Mouse (Mus musculus): ENCODE measurements around the gene Gm2115. TPM values are rescaled to one million over a fixed set of nuclear protein-coding genes. Genes with fewer than 3 reads are reported as not detected.

The Gm2115 gene
- polyA plus RNA-seq, 1 experiment from 2014 or later = 0.30 TPM

DNA sequence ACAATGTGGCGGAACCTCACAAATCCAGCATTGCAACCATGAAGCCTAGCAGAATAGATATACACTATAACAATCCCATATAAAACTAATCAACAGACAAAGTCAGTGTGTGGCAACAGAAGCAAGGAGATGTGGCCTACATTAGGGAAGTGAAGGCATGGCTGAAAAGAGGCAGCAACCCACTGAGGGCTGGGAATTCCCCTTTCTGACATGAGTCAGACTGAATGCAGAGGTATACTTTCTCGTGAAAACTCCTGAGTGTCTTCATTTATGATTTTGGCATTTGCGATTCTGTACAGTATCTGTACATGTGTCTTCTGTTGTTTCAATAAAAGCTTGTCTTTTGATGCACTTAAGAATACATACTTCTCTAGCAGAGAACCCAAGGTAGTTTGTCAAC, 62.6 kb downstream of the Gm2115 start:
- H3K4me1 ChIP-seq = peaks cover 3% of the 10 kb centered on the region; the same call in 1 of the 2 replicates
- H3K36me3 ChIP-seq = no peaks in the 10 kb centered on the region
- H3K27me3 ChIP-seq (ENCODE audit: low read depth, poor library complexity, severe bottlenecking) = no peaks in the 10 kb centered on the region
- H3K9me3 ChIP-seq (replicated peaks) = no peaks in the 10 kb centered on the region
- no peak overlapping the region for H3K27ac ChIP-seq (replicated peaks)
- no peak for DNase-seq (ENCODE audit: low spot score)
- H3K4me3 ChIP-seq = no peak overlapping the region
- WGBS = 91% methylated on average over 3 of the region's 3 CpGs

DNA sequence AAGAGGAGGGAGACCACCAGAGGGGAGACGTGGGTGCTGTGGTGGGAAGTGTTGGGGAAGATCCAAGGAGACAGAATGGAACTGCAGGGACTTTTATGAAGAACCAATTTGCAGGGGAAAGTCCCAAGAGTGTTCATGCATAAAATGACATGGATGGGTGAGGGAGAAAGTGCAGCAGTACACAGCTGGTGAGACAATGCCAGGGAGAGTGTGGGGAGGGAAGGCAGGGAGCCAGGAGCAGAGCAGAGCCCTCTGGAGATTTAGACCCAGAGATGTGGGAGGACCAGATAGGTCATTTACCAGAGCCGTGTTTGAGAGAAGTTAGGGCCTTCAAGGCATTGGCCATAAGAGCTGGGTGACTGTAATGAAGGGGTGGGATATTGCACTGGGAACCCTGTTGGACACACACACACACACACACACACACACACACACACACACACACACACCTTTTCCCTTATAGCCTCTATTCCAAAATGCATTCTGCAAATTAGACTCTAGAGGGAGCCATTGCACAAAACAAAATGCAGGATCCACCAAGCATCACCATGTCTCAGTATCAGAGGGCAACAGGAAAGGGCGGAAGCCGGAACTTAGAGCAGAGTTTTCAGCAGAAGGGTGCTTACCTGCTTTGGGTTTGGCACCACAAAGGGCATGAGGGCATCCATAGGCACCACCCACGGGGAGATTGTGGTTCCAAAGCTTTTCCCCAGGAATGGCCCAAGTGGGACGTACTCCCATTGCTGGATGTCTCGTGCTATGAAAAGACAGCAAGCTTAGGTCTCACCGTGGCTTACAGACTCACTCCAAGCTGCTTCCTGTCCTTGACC, 65.5 kb downstream of the Gm2115 start:
- H3K4me1 ChIP-seq = no peaks in the 10 kb centered on the region
- WGBS = 54% methylated on average over 8 of the region's 8 CpGs
- no peaks in the 10 kb centered on the region for H3K9me3 ChIP-seq (replicated peaks)
- H3K27ac ChIP-seq (replicated peaks) = no peak overlapping the region
- peak; percentile 46 for DNase-seq (ENCODE audit: low spot score)
- H3K4me3 ChIP-seq = no peak overlapping the region
- no peaks in the 10 kb centered on the region for H3K27me3 ChIP-seq (ENCODE audit: low read depth, poor library complexity, severe bottlenecking)
- H3K36me3 ChIP-seq = no peaks in the 10 kb centered on the region

DNA sequence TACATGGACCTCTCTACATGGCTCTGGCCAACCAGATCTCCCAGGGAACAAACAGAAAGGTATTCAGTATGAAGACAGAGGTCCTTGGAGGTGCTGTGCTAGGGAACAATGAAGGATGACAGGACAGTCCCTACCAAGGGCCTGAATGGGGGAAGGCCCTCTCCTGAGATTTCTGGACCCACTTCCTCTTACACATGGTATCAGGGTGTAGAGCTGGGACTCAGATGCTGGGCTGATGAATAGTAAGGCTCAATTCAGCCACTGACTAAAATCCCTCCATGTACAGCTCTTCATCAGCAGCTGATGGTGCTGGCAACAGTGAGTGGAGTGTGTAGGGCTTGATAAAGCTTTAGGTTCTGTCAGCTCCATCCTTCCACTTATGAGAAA, 66.2 kb downstream of the Gm2115 start:
- no peaks in the 10 kb centered on the region for H3K9me3 ChIP-seq (replicated peaks)

DNA sequence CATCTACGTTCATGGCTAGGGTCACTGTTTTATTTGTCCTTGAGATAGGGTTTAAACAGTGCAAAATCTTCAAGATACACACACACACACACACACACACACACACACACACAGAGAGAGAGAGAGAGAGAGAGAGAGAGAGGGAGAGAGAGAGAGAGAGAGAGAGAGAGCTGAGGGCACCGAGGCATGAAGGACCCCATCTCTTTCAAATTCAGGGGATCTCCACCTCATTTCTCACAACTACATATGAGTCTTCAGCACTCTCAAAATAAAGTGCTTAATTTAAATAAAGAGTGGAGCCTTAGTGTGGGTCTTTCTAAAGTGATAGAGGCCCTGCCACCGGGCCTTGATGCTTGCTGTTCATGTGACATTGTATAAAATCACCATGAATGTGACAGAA, 67.2 kb downstream of the Gm2115 start:
- 93% methylated on average over 3 of the region's 3 CpGs for WGBS

More for the DNA sequence above, 66.2 kb downstream of the Gm2115 start:
- H3K4me3 ChIP-seq = no peak overlapping the region
- H3K36me3 ChIP-seq = no peaks in the 10 kb centered on the region
- H3K27me3 ChIP-seq (ENCODE audit: low read depth, poor library complexity, severe bottlenecking) = no peaks in the 10 kb centered on the region
- no peak for DNase-seq (ENCODE audit: low spot score)
- no peaks in the 10 kb centered on the region for H3K4me1 ChIP-seq
- H3K27ac ChIP-seq (replicated peaks) = no peak overlapping the region

DNA sequence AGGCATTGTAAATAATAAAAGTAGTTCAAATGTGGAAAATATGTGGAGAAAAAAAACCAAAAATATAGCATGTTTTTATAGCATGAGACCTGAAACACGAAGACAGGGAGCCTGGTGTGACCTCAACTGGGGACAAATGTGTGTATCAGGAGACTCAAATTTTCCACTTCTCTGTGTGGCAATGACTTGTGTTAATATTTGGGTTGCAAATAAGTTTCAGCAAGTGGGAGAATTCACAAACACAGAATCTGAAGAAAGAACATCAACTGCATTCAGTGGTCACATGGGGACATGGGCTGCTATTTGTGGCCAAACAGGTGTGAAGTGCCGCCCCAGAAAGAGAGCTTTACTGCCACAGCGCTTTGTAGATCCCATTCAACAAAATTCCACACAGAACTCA, 67.9 kb downstream of the Gm2115 start:
- Histone ChIP-seq H3K36me3 (no peaks in the 10 kb centered on the region), H3K27me3 (ENCODE audit: low read depth, poor library complexity, severe bottlenecking) (no peaks in the 10 kb centered on the region), H3K27ac (replicated peaks) (no peak overlapping the region), H3K4me1 (no peaks in the 10 kb centered on the region), H3K9me3 (replicated peaks) (no peaks in the 10 kb centered on the region), H3K4me3 (no peak overlapping the region)
- DNase-seq (ENCODE audit: low spot score) = no peak
- WGBS = 87% methylated on average over 3 of the region's 3 CpGs

More for the DNA sequence above, 67.2 kb downstream of the Gm2115 start:
- H3K4me1 ChIP-seq = no peaks in the 10 kb centered on the region
- H3K27me3 ChIP-seq (ENCODE audit: low read depth, poor library complexity, severe bottlenecking) = no peaks in the 10 kb centered on the region
- no peaks in the 10 kb centered on the region for H3K36me3 ChIP-seq
- no peak overlapping the region for H3K27ac ChIP-seq (replicated peaks)
- DNase-seq (ENCODE audit: low spot score) = no peak
- no peaks in the 10 kb centered on the region for H3K9me3 ChIP-seq (replicated peaks)
- H3K4me3 ChIP-seq = no peak overlapping the region

DNA sequence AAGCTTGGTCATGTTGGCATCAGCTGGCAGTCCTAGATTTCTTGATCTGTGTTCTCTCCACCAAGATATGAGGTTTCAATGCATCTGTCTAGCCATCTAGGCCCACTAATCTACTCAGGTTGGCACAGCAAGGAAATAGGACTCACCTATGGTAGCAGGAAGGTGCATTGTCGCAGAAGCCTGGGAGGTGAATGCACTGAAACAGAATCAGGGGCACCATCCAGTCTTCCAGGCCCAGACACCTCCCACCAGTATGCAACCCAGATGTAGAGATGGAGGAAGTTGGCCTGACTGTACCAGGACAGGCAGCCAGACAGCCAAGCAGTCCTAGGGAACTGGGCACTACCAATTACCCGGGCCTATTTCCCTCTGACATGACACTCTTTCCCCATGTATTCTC, 71.9 kb downstream of the Gm2115 start:
- Histone ChIP-seq H3K4me3 (no peak overlapping the region), H3K27ac (replicated peaks) (no peak overlapping the region), H3K9me3 (replicated peaks) (no peaks in the 10 kb centered on the region), H3K4me1 (peaks cover 9% of the 10 kb centered on the region), H3K27me3 (ENCODE audit: low read depth, poor library complexity, severe bottlenecking) (peaks cover 11% of the 10 kb centered on the region), H3K36me3 (no peaks in the 10 kb centered on the region)
- no peak for DNase-seq (ENCODE audit: low spot score)
- 92% methylated on average over 2 of the region's 2 CpGs for WGBS

DNA sequence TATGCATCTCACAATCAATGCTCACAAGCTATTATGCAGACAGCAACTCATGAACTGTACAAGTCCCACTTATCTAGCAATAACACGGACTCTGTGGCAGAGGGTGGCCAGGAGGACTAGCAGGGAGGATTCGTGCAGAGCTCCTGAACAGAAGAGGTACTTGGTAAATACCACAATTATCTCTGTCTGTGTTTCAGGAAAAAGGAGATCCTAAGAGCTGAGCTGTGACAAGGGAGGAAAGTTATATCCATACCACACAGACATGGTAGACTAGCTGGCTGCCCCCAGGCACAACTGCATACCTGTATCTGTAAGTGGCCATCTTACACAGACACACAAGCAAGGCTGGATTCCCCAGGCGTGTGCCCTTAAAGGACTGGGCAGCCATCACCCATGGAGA, 72.6 kb downstream of the Gm2115 start:
- Histone ChIP-seq H3K4me1 (peaks cover 16% of the 10 kb centered on the region), H3K9me3 (replicated peaks) (no peaks in the 10 kb centered on the region), H3K27me3 (ENCODE audit: low read depth, poor library complexity, severe bottlenecking) (peaks cover 11% of the 10 kb centered on the region), H3K36me3 (no peaks in the 10 kb centered on the region), H3K4me3 (no peak overlapping the region), H3K27ac (replicated peaks) (no peak overlapping the region)
- DNase-seq (ENCODE audit: low spot score) = no peak
- 84% methylated on average over 3 of the region's 3 CpGs for WGBS

DNA sequence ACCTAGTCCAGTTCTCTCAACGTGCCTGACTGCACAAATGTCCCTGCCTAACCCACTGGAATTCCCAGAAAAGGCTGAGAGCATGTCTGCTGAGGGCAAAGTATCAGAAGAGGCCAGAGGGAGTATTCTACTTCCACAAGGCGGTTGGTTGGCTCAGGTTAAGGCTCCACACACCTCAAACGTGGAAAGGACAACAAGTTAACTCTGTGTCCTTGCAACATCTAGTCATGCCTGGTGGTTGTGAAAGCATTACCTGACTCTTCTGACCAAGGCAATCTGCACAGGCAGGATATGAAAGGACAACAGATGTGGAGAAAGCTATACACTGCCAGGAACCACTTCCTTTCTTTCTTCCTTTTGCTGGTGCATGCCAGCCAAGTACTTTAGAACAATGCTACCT, 75.7 kb downstream of the Gm2115 start:
- DNase-seq (ENCODE audit: low spot score) = no peak

DNA sequence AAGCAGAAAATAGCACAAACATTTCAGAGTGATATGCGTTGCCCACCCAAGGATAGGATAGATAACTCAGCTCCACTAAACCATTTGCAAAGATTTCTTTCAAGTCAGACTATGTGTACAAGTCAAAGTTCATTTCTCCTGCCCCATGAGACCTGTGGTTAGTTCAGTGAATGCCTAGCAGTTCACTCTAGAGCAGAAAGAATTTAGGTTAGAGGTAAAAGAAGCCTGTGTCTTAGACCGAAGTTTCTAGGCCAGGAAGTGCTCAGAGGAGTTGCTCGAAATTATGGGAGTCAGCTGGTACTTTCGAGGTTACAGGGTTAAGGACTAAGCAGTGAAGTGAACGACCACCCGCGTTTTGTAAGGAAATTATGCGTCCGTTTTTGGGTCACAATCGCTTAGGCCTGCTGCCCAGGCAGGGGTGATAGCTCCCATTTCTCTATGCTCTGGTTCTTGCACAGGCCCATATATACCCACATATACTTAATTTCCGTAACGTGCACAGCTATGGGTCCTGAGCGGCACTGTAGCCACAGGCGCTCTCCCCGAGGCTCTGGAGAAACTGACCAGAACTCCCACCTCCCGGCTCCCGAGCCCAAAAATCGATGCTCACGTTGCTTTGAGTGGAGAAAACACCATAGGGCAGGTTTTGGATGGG, 76.4 kb downstream of the Gm2115 start:
- H3K9me3 ChIP-seq (replicated peaks) = no peaks in the 10 kb centered on the region
- DNase-seq (ENCODE audit: low spot score) = peak; percentile 30
- H3K27ac ChIP-seq (replicated peaks) = peak overlapping the region; percentile 79
- peaks cover 21% of the 10 kb centered on the region for H3K4me1 ChIP-seq
- H3K36me3 ChIP-seq = no peaks in the 10 kb centered on the region
- H3K27me3 ChIP-seq (ENCODE audit: low read depth, poor library complexity, severe bottlenecking) = peaks cover 11% of the 10 kb centered on the region
- H3K4me3 ChIP-seq = peak overlapping the region; percentile 75
- 11% methylated on average over 19 of the region's 19 CpGs for WGBS

More for the DNA sequence above, 75.7 kb downstream of the Gm2115 start:
- H3K36me3 ChIP-seq = no peaks in the 10 kb centered on the region
- peaks cover 21% of the 10 kb centered on the region for H3K4me1 ChIP-seq
- H3K4me3 ChIP-seq = no peak overlapping the region
- peaks cover 11% of the 10 kb centered on the region for H3K27me3 ChIP-seq (ENCODE audit: low read depth, poor library complexity, severe bottlenecking)
- 72% methylated on average over 3 of the region's 3 CpGs for WGBS
- no peak overlapping the region for H3K27ac ChIP-seq (replicated peaks)
- H3K9me3 ChIP-seq (replicated peaks) = no peaks in the 10 kb centered on the region

DNA sequence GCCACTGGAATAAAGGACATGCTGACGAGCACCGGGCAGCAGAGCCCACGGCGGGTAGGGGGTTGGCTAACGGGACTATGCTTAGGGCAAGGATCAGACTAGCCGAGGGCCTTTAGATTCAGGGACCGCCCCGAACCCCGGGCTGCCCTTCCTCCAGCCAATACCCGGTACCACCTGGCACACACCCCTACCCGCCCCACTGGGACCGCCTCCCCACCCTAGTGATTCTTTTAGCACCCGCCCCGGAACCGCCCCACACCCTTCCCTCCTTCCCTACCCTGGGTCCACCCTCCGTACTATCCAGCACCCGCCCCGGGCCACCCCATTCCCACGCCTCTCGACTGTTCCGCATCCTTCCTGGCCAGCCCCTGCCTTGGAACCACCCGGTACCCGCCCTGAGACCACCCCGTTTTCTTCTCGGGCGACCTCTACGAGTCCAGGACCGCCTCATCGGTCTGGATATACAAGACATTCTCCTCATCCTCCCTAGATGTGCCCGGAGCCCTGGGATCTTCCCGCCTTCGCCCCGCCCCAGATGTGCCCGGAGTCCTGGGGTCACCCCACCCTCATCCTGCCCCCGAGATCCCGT, 77.0 kb downstream of the Gm2115 start:
- Histone ChIP-seq H3K4me1 (peaks cover 21% of the 10 kb centered on the region), H3K4me3 (peak overlapping the region; percentile 75), H3K27ac (replicated peaks) (peak overlapping the region; percentile 79), H3K27me3 (ENCODE audit: low read depth, poor library complexity, severe bottlenecking) (peaks cover 11% of the 10 kb centered on the region), H3K9me3 (replicated peaks) (no peaks in the 10 kb centered on the region), H3K36me3 (no peaks in the 10 kb centered on the region)
- peak; percentile 56 for DNase-seq (ENCODE audit: low spot score)
- 1% methylated on average over 36 of the region's 36 CpGs for WGBS

DNA sequence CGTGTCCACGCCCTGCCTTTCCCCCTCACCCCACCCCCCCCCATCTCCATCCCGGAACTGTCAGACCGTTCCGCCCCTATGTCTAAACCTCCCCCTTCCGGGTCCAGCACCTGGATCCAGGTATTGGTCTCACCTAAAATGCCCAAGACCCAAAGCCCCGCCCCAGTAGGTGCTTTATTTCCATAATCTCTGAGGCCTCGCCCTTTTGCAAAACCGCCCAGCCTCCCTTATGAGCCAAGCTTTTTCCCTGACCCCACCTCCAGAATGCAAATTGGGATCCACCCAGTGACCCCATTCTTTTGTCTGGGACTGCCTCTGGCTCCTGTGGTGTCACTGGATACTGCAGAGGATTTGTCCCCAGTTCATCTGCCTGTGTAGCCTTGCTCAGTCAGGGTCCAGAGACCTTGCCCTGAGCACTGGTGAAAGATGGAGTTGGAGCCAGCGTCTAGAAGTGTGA, 77.6 kb downstream of the Gm2115 start, which contains the start of gene Fah:
Gene Fah, minus strand, starts transcription at position 430 of the 457 bp plus-strand sequence.
- 0% methylated on average over 10 of the region's 10 CpGs for WGBS
- Histone ChIP-seq H3K36me3 (no peaks in the 10 kb centered on the region), H3K4me3 (peak within 1 kb of the TSS; percentile 75), H3K9me3 (replicated peaks) (no peaks in the 10 kb centered on the region), H3K27ac (replicated peaks) (peak within 1 kb of the TSS; percentile 79), H3K27me3 (ENCODE audit: low read depth, poor library complexity, severe bottlenecking) (peaks cover 11% of the 10 kb centered on the region), H3K4me1 (peaks cover 21% of the 10 kb centered on the region)
- DNase-seq (ENCODE audit: low spot score) = peak; percentile 62

DNA sequence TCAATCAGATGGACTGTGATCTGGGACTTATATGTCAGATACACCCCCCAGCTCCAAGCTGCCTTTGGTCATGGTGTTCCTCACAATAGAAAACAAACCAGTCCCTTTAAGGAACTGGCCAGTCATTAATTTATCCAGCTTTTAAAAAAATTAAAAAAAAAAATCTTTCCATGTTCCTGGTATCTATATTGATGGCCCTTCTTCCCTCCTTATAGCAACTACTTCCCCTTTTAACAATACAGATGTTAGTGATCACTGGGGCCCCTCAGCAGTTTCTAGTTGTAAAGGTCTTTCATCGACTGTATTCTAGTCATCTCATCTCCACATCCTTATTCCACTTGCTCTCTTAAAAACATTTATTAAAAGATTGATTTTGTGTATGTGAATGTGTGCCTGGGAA, 82.9 kb downstream of the Gm2115 start:
- DNase-seq (ENCODE audit: low spot score) = no peak
- Histone ChIP-seq H3K4me1 (peaks cover 2% of the 10 kb centered on the region), H3K4me3 (no peak overlapping the region), H3K27ac (replicated peaks) (no peak overlapping the region), H3K36me3 (peaks cover 10% of the 10 kb centered on the region; the same call in 1 of the 2 replicates), H3K27me3 (ENCODE audit: low read depth, poor library complexity, severe bottlenecking) (no peaks in the 10 kb centered on the region), H3K9me3 (replicated peaks) (no peaks in the 10 kb centered on the region)
- WGBS = 89% methylated on average over 1 of the region's 1 CpGs

DNA sequence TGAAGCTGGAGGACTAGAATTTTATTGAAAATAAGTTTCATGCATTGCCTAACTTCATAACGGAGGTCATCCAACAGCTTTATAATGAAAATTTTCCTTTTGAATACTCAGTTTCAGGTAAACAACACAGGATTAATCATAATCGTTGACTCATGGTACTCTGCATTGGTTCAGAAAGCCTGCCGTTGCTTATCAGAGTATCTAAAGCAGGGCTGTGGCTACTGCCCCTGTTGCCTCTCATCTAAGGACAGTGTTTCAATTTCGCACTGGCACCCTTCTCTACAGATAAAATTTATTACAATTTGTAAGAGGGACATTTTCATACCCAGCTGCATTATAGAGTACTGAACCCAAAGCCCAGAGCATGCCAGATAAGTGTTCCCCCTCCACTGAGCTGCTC, 83.7 kb downstream of the Gm2115 start:
- Histone ChIP-seq H3K36me3 (peaks cover 17% of the 10 kb centered on the region), H3K4me1 (no peaks in the 10 kb centered on the region), H3K27me3 (ENCODE audit: low read depth, poor library complexity, severe bottlenecking) (no peaks in the 10 kb centered on the region), H3K27ac (replicated peaks) (no peak overlapping the region), H3K4me3 (no peak overlapping the region), H3K9me3 (replicated peaks) (no peaks in the 10 kb centered on the region)
- 89% methylated on average over 4 of the region's 4 CpGs for WGBS
- no peak for DNase-seq (ENCODE audit: low spot score)

Measured in midbrain, embryonic 10.5 days (tissue).